Mouse (Mus musculus) CH12.LX (cell line): ENCODE results near the gene Epc2. TPM values are rescaled to one million over a fixed set of nuclear protein-coding genes. Genes with fewer than 3 reads are reported as not detected.
A peak's percentile ranks its signal among the peaks of the same experiment; 100 is the strongest.

Source experiments
- DNase-seq: peaks from one replicate; pipeline ENCODE4 v3.0.0-alpha.2; 2013; ENCODE audit errors: extremely low read depth
- H3K27ac ChIP-seq: 2 replicates; pipeline ENCODE4 v1.5.1; 2012; ENCODE audit warnings: low read depth, mild to moderate bottlenecking, control low read depth, moderate library complexity; ENCODE audit not compliant: insufficient read depth
- H3K27me3 ChIP-seq: replicated peaks from 2 replicates; pipeline ENCODE3; 2012; ENCODE audit warnings: inconsistent platforms
- H3K36me3 ChIP-seq, 2 experiments: replicated peaks in 1 of 2; 2 replicates each; pipeline versions ENCODE3 to v1.6.1; 2012; ENCODE audit warnings: inconsistent platforms in 1 of 2, low read length in 1 of 2, mild to moderate bottlenecking in 1 of 2, mixed read lengths in 1 of 2, moderate library complexity in 1 of 2; ENCODE audit not compliant: control insufficient read depth in 1 of 2, insufficient read depth in 1 of 2
- H3K4me1 ChIP-seq, 2 experiments: 2 replicates each; pipeline ENCODE4 v1.6.1; 2012; ENCODE audit warnings: inconsistent platforms in 1 of 2, moderate library complexity in 1 of 2; ENCODE audit not compliant: insufficient read depth in 2 of 2, control insufficient read depth in 1 of 2
- H3K4me2 ChIP-seq: 2 replicates; pipeline ENCODE4 v1.6.1; 2012; ENCODE audit warnings: low read depth, mild to moderate bottlenecking, control low read depth; ENCODE audit not compliant: poor library complexity, insufficient read depth, severe bottlenecking
- H3K4me3 ChIP-seq, 3 experiments: fragments of 150-350 bp in 1 of 3; sonication (generic) in 1 of 3; replicated peaks in 1 of 3; 2 replicates each; pipeline versions ENCODE3 to v1.5.1; 2011 to 2012; ENCODE audit warnings: low read depth in 2 of 3, low read length in 2 of 3, mild to moderate bottlenecking in 2 of 3, moderate library complexity in 2 of 3, control low read depth in 1 of 3, improper control_type of control experiment in 1 of 3, inconsistent platforms in 1 of 3, mixed read lengths in 1 of 3; ENCODE audit not compliant: poor library complexity in 1 of 3
- H3K79me2 ChIP-seq: replicated peaks from 2 replicates; pipeline ENCODE4 v1.6.1; 2012; ENCODE audit warnings: mild to moderate bottlenecking, moderate library complexity; ENCODE audit not compliant: control insufficient read depth, poor library complexity, insufficient read depth, severe bottlenecking; ENCODE audit errors: extremely low read depth
- H3K9ac ChIP-seq: 2 replicates; pipeline ENCODE4 v1.6.1; 2012; ENCODE audit warnings: low read depth, mild to moderate bottlenecking, control low read depth, moderate library complexity; ENCODE audit not compliant: insufficient read depth
- H3K9me3 ChIP-seq: replicated peaks from 2 replicates; pipeline ENCODE3; 2012; ENCODE audit warnings: low read length, inconsistent platforms, mixed read lengths
- BHLHE40 ChIP-seq: IDR thresholded peaks from 2 replicates; pipeline ENCODE4 v1.6.1; 2011; ENCODE audit warnings: mild to moderate bottlenecking, low read depth, low read length, improper control_type of control experiment
- CHD1 ChIP-seq: IDR thresholded peaks from 2 replicates; pipeline ENCODE4 v1.6.1; 2012; ENCODE audit warnings: low read depth, low read length, improper control_type of control experiment, inconsistent platforms
- CTCF ChIP-seq, 2 experiments: IDR thresholded peaks in 1 of 2; conservative IDR thresholded peaks in 1 of 2; 2 replicates each; pipeline ENCODE4 v1.5.1; 2011 to 2012; ENCODE audit warnings: low read depth in 2 of 2, low read length in 2 of 2, improper control_type of control experiment in 1 of 2, inconsistent platforms in 1 of 2, mild to moderate bottlenecking in 1 of 2, moderate library complexity in 1 of 2
- ETS1 ChIP-seq: conservative IDR thresholded peaks from 2 replicates; pipeline ENCODE4 v1.6.1; 2012; ENCODE audit warnings: low read depth, mild to moderate bottlenecking, inconsistent platforms, low read length, improper control_type of control experiment, moderate library complexity
- HCFC1 ChIP-seq: IDR thresholded peaks from 2 replicates; pipeline ENCODE4 v1.6.1; 2012; ENCODE audit warnings: low read depth, mild to moderate bottlenecking, inconsistent platforms, low read length, improper control_type of control experiment
- IRF4 ChIP-seq: IDR thresholded peaks from 2 replicates; pipeline ENCODE4 v1.6.1; 2014; ENCODE audit warnings: low read depth, mild to moderate bottlenecking, inconsistent platforms, low read length, improper control_type of control experiment
- JUND ChIP-seq: conservative IDR thresholded peaks from 2 replicates; pipeline ENCODE4 v1.6.1; 2011; ENCODE audit warnings: low read depth, low read length, improper control_type of control experiment
- MAFK ChIP-seq: IDR thresholded peaks from 2 replicates; pipeline ENCODE4 v1.6.1; 2011; ENCODE audit warnings: low read length, improper control_type of control experiment; ENCODE audit not compliant: insufficient replicate concordance
- MAX ChIP-seq: IDR thresholded peaks from 2 replicates; pipeline ENCODE4 v1.6.1; 2011; ENCODE audit warnings: low read length, improper control_type of control experiment
- MEF2A ChIP-seq: IDR thresholded peaks from 2 replicates; pipeline ENCODE4 v1.6.1; 2014; ENCODE audit warnings: low read depth, mild to moderate bottlenecking, inconsistent platforms, low read length, improper control_type of control experiment, borderline replicate concordance
- MXI1 ChIP-seq: IDR thresholded peaks from 2 replicates; pipeline ENCODE4 v1.6.1; 2011; ENCODE audit warnings: mild to moderate bottlenecking, low read depth, low read length, improper control_type of control experiment
- NELFE ChIP-seq: IDR thresholded peaks from 2 replicates; pipeline ENCODE4 v1.6.1; 2011; ENCODE audit warnings: low read depth, low read length, improper control_type of control experiment
- NRF1 ChIP-seq: IDR thresholded peaks from 2 replicates; pipeline ENCODE4 v1.6.1; 2014; ENCODE audit warnings: low read depth, mild to moderate bottlenecking, inconsistent platforms, low read length, improper control_type of control experiment, moderate library complexity
- PAX5 ChIP-seq: IDR thresholded peaks from 2 replicates; pipeline ENCODE4 v1.6.1; 2012; ENCODE audit warnings: low read length, inconsistent platforms, mixed read lengths
- POLR2A ChIP-seq: IDR thresholded peaks from 2 replicates; pipeline ENCODE4 v1.6.1; 2011; ENCODE audit warnings: low read depth, mild to moderate bottlenecking, improper control_type of control experiment, low read length
- RAD21 ChIP-seq: IDR thresholded peaks from 2 replicates; pipeline ENCODE4 v1.6.1; 2011; ENCODE audit warnings: low read depth, mild to moderate bottlenecking, low read length, improper control_type of control experiment, moderate library complexity
- RCOR1 ChIP-seq: conservative IDR thresholded peaks from 2 replicates; pipeline ENCODE4 v1.6.1; 2012; ENCODE audit warnings: low read depth, mild to moderate bottlenecking, inconsistent platforms, low read length, improper control_type of control experiment
- SMC3 ChIP-seq: IDR thresholded peaks from 2 replicates; pipeline ENCODE4 v1.6.1; 2011; ENCODE audit warnings: low read depth, low read length, improper control_type of control experiment
- TCF12 ChIP-seq: IDR thresholded peaks from 2 replicates; pipeline ENCODE4 v1.6.1; 2014; ENCODE audit warnings: low read depth, mild to moderate bottlenecking, inconsistent platforms, low read length, improper control_type of control experiment
- USF1 ChIP-seq: IDR thresholded peaks from 2 replicates; pipeline ENCODE4 v1.6.1; 2014; ENCODE audit warnings: low read depth, mild to moderate bottlenecking, inconsistent platforms, low read length, improper control_type of control experiment
- USF2 ChIP-seq: conservative IDR thresholded peaks from 2 replicates; pipeline ENCODE4 v1.6.1; 2011; ENCODE audit warnings: low read depth, low read length, improper control_type of control experiment
- ZKSCAN1 ChIP-seq: IDR thresholded peaks from 2 replicates; pipeline ENCODE4 v1.6.1; 2012; ENCODE audit warnings: low read depth, inconsistent platforms, low read length, improper control_type of control experiment, borderline replicate concordance
- ZMIZ1 ChIP-seq: IDR thresholded peaks from 2 replicates; pipeline ENCODE4 v1.6.1; 2012; ENCODE audit warnings: low read depth, mild to moderate bottlenecking, inconsistent platforms, low read length, improper control_type of control experiment
- ZNF384 ChIP-seq: IDR thresholded peaks from 2 replicates; pipeline ENCODE4 v1.6.1; 2012; ENCODE audit warnings: low read depth, low read length, improper control_type of control experiment, inconsistent platforms
- dilution Hi-C: fragments of 300-500 bp; cut with MboI; formaldehyde crosslinking; loops from 2 replicates; pipeline ENCODE4 v1.14.3; 2020; ENCODE audit warnings: low sequenced_read_pairs; ENCODE audit not compliant: extremely low pct_unique_long_range_greater_than_20kb, extremely low pct_ligation_motif_present
- in situ Hi-C: fragments of 300-500 bp; cut with MboI; formaldehyde crosslinking; loops from 3 replicates; pipeline ENCODE4 v1.14.3; 2019; ENCODE audit warnings: low sequenced_read_pairs, low pct_ligation_motif_present, low pct_unique_long_range_greater_than_20kb, mixed read lengths
- polyA plus RNA-seq: library from polyadenylated mRNA; unstranded; fragments of >175 nt; gene quantifications from 2 replicates; pipeline ENCODE4 v1.2.1, GENCODE M21; 2012; ENCODE audit warnings: low read depth; ENCODE audit not compliant: insufficient read length
- total RNA-seq, 2 experiments: library from RNA; depleted of rRNA; stranded (reverse); fragments of 300-350 nt in 1 of 2; fragments of >200 nt in 1 of 2; gene quantifications; 2 replicates each; pipeline ENCODE4 v1.2.3; 2012 to 2014

Gene Epc2
- total and polyA plus RNA-seq, 3 experiments, result 10.5 to 22.8 (median 19.2) TPM

DNA sequence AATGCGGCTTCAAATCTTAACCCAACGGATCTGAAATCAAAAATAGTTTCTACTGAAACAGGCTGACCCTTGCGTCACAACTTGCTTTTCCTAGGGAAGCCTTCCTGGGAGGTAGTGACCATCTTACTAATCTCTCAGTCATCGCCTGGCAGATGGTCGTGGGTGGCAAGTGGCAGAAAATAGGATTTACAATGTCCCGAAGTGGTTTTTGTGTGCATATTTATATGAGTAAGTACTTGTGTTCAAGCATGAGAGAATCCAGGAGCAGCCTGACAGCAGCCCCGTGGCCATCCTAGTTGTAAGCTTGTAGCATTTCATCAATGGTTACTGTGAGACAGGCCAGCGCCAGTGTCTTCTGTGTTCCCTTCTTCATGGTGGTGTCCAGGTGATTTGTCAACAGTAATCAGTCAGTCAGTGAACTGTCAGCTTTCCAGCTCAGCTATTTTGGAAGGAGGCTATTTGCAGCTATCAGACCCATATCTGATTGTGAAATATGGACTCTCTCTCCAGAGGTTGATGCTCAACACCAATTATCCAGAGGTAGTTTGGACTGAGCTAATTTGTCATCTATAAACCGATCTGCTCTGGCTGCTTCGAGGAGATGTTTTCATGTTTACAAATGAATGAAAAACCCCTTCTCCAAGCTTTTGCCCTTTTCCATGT lies 111.5 kb downstream of the Epc2 start:
- TF ChIP-seq HCFC1 (no peak), POLR2A (no peak)
- TF ChIP-seq, all 38 proteins: peak for 0
- H3K79me2 ChIP-seq, result no peaks in the 10 kb centered on the region
- H3K4me1 ChIP-seq, result no peaks in the 10 kb centered on the region
- in situ Hi-C loops (no loop called here), dilution Hi-C loops (no loop called here)
- no peak for DNase-seq
- no peak overlapping the region for H3K9ac ChIP-seq
- H3K4me2 ChIP-seq, result no peak overlapping the region
- H3K27ac ChIP-seq, result no peak overlapping the region
- H3K9me3 ChIP-seq, result peaks cover 2% of the 10 kb centered on the region
- H3K4me3 ChIP-seq, result no peak overlapping the region
- H3K36me3 ChIP-seq, result peaks cover 3 to 13% of the 10 kb centered on the region in 2 experiments
- no peaks in the 10 kb centered on the region for H3K27me3 ChIP-seq

DNA sequence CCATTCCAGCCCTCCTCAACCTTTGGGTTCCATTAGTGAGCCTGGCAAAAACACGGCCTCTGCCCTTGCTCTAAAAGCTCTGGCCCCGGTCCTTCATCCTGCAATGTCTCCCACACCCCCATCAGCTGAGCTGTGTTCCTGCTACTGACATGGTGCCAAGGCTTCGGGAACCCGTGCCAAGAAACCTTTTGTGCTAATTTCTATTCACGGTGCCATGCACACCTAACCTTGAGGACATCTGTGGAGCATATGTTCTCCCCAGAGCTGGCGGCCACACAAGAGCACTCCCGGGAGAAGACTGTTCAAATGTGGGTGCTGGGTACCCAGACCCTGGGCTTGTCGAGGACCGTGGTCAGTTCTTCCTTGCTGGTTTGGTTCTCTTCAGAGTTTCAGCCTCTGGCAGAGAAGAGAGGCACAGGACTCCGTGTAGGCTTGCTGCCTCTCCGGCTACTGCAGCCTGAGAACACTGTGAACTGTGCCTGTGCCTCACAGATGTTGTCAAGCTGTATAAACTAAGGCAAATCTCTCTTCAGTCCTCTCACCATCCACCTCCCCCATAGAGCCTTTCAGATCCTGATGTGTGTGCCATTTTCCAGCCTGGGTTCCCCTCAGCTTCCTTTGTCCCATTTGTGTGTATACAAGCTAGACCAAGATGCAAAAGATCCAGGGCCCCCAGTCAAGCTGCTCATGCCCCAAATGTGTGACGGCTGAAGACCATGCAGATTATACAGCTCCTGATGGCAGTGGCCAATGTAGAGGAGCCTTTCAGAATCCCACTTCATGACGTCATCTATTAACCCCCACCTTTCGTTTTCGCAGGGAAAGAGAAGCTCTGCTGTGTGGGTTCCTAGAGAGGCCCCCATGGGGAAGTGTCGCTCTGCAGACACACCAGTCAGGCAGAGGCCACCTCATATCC lies 118.8 kb downstream of the Epc2 start:
- Histone ChIP-seq H3K4me1 (peaks cover 2 to 3% of the 10 kb centered on the region in 2 experiments; a peak in 1 of 4 replicates), H3K27ac (no peak overlapping the region), H3K4me2 (peak overlapping the region; percentile 47), H3K9me3 (no peaks in the 10 kb centered on the region), H3K4me3 (peak overlapping the region in 1 of 3 experiments; percentile 10), H3K9ac (no peak overlapping the region), H3K36me3 (no peaks in the 10 kb centered on the region), H3K79me2 (no peaks in the 10 kb centered on the region), H3K27me3 (no peaks in the 10 kb centered on the region)
- in situ Hi-C loops (no loop called here), dilution Hi-C loops (no loop called here)
- DNase-seq, result no peak
- TF ChIP-seq RCOR1 (no peak), JUND (no peak), PAX5 (no peak), RAD21 (no peak), ZMIZ1 (no peak), SMC3 (no peak), BHLHE40 (no peak), HCFC1 (no peak), ZKSCAN1 (no peak), MXI1 (no peak)

DNA sequence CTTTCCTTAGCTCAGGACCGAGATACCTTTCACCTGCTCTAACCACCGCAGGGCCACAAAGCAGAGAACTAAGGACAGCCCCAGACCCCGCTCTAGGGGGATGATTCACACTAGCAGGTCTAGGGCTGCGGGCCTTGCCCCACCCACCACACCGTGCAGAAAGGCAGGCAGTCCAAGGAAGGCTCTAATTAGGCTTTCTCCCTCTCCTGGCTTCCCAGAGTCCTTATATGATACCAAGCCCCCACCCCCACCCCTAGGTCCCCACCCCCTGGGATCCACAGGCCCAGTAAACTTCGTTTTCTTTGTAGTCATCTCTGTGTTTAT lies 119.5 kb downstream of the Epc2 start:
- in situ Hi-C loops (no loop called here), dilution Hi-C loops (no loop called here)
- H3K9ac ChIP-seq, result no peak overlapping the region
- no peak overlapping the region for H3K27ac ChIP-seq
- DNase-seq, result no peak
- no peaks in the 10 kb centered on the region for H3K79me2 ChIP-seq
- H3K4me2 ChIP-seq, result peak overlapping the region; percentile 47
- no peaks in the 10 kb centered on the region for H3K36me3 ChIP-seq
- peak overlapping the region in 1 of 3 experiments; percentile 10 for H3K4me3 ChIP-seq
- no peaks in the 10 kb centered on the region for H3K9me3 ChIP-seq
- H3K4me1 ChIP-seq, result peaks cover 2 to 3% of the 10 kb centered on the region in 2 experiments; a peak in 1 of 4 replicates
- no peaks in the 10 kb centered on the region for H3K27me3 ChIP-seq
- no peak for TF ChIP-seq USF2
- TF ChIP-seq ZMIZ1, result no peak
- no peak for TF ChIP-seq IRF4
- TF ChIP-seq MEF2A, result no peak
- TF ChIP-seq TCF12, result no peak
- TF ChIP-seq NRF1, result no peak
- TF ChIP-seq ZKSCAN1, result no peak
- no peak for TF ChIP-seq MAX
- TF ChIP-seq CHD1, result no peak
- no peak for TF ChIP-seq ETS1
- TF ChIP-seq JUND, result no peak
- no peak for TF ChIP-seq USF1
- TF ChIP-seq NELFE, result no peak
- TF ChIP-seq POLR2A, result no peak
- TF ChIP-seq MAFK, result no peak
- TF ChIP-seq CTCF (conservative IDR thresholded peaks at IDR 0.05 in 1 of 2, IDR thresholded peaks at IDR 0.05 in 1 of 2; ENCODE audit: low read depth in 2 of 2, low read length in 2 of 2), result no peak
- TF ChIP-seq ZNF384, result no peak
- no peak for TF ChIP-seq MXI1
